Mouse (Mus musculus) liver, adult (tissue): ENCODE measurements at regions not wholly inside any gene's neighbourhood (a gene's known extent, or its start where the extent isn't known, plus 50 kb on each side); places are given as distances from the start of the nearest gene placed in this dataset.

ENCODE experiments used
- GATA4 ChIP-seq: IDR thresholded peaks from 2 replicates; pipeline ENCODE4 v1.6.1; 2014; ENCODE audit warnings: mild to moderate bottlenecking, low read length; ENCODE audit not compliant: insufficient replicate concordance

GRCm38 (mm10) chrX:11829411-11830002 lies 330.6 kb downstream of the Bcor start:
- no peak for TF ChIP-seq GATA4

DNA sequence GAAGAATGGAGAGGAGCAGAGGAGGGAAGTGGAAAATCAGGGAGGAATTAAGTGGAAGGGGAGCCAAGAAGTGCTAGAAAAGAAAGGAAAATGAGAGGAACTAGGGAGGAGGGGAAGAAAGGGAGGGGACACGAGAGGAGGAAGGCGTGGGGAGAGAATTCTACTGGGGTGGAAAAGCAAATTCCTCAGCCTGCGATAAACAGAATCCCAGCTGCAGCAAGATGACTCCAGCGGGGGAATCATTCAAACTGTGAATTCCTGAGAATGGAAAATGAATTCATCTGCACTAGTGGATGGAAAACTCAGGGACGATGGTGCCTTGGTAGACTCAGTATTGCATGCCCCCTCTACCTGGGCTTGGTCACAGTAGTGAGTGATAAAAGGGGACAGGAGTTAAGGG lies 322.6 kb downstream of the Bcor start:
- TF ChIP-seq GATA4: no peak

- TF ChIP-seq GATA4: no peak
Observed at GRCm38 (mm10) chrX:11839665-11840245, 320.4 kb downstream of the Bcor start.

DNA sequence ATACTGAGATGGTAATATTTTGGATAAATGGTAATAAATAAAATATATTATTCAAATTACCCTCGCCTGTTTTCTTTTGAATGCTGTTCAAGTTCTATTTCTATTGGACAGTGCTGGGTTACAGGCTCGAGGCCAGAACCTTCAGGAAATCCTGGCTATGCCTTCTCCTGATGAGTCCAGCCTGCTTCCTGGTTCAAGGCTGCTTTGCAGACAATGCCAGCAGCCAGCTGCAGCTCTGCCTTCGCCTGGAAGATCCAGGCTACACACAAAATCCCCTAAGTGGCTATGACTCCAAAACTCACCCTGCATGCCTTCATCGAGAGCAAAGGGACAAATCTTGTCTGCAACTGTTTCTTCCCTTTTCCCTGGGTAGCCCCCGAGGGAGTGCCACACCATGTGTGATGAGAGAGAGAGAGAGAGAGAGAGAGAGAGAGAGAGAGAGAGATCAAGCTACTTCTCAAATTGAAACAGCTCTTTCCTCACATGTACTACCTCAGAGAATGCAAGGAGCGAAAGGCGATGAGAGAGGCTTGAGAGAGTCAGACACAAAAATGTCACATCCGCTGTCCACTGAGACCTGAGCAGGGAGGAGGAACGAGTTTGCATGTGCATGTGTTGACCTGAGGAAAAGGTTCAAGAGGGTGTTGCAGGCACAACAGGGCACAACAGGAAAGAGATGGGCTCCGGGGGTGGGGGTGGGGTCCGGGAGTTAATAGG lies 319.7 kb downstream of the Bcor start:
- TF ChIP-seq GATA4: no peak

- no peak for TF ChIP-seq GATA4
Observed at GRCm38 (mm10) chrX:11845566-11845965, 314.6 kb downstream of the Bcor start.

- TF ChIP-seq GATA4: no peak
Observed at GRCm38 (mm10) chrX:11855910-11856309, 304.2 kb downstream of the Bcor start.

- no peak for TF ChIP-seq GATA4
Observed at GRCm38 (mm10) chrX:11859396-11859795, 300.8 kb downstream of the Bcor start.

DNA sequence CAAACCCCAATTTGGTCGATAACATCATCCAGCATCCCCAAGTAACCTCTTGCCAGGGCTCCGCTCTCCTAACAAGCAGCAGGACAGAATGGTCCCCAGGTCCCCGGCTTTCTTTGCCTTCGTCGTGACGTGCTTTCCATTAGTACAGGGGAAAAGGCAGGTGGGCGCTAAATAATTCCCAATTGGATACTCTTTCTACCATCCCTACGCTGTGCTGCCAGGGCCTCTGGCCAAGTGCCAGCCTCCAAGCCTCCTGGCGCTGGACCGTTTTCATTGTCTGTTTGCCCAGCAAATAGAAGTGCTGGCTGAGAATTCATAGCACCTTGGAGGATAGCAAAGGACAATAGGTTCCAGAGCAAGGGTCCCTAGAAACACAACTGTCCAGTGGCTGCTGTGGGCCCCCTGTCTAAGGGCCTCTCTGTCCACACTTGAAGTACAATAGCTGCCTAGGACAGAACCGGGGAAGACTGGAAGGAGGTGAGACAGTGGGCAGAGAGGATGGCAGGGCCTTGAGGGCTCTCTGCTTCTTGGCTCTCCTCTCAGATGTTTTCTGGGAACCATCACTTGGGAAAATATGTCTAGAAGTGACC lies 298.9 kb downstream of the Bcor start:
- TF ChIP-seq GATA4: no peak

DNA sequence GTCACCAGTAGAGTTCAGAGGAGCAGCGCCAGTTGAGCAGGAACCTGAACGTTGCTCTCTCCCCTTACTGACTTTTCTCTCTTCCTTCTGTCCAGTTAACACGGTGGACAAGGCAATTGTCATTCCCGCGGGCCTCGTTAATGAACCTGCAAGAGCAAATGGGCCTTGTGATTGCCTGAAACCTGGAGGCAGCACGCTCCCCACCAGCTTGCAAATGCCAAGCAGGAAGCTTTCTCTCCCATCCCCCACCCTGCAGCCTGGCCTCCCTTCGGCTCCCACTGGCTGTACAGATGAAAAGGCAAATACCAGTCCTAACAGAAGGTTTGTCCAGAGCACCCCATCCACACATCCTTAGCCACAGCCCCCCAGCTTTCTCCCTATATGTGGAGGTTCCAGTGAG lies 298.3 kb downstream of the Bcor start:
- TF ChIP-seq GATA4: no peak

- no peak for TF ChIP-seq GATA4
Observed at GRCm38 (mm10) chrX:11863106-11863505, 297.0 kb downstream of the Bcor start.

DNA sequence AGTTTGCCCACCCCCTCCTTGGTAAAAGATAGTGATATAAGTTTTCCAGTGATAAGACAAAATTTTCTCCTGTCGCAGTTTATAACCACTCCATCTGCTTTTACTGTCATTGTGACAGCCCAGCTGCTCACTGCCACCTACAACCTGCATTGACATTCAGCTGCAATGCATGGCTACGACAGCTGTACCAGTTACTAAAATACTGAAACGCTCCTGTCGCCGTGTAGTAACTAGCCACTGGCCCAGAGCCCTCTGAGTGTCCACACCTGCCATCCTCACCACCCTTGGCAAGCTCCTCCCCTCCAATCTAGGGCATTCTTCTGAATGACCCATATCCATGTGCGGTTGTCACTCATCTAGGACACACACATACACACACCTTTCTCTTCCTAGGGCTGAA lies 286.2 kb downstream of the Bcor start:
- TF ChIP-seq GATA4: no peak

DNA sequence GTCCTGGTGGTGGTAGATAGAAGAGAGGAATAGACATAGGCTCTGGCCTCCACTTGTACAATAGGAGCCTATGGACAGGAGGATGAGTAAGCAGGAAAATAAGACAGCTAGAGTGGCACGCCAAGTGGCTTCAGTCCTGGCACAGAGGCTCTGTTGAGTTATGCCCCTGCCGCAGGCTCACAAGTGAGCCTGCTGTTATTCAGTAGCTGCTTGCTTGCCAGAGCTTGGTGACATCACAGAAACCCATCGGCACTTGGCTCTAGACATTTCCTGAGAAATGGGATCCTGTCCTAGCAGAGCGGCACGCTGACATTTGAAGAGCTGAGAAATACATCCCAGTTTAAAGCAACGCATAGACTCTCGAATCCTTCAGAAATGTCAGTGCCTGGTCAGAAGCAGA lies 283.5 kb downstream of the Bcor start:
- no peak for TF ChIP-seq GATA4

- no peak for TF ChIP-seq GATA4
Observed at GRCm38 (mm10) chrX:11878028-11878427, 282.1 kb downstream of the Bcor start.

DNA sequence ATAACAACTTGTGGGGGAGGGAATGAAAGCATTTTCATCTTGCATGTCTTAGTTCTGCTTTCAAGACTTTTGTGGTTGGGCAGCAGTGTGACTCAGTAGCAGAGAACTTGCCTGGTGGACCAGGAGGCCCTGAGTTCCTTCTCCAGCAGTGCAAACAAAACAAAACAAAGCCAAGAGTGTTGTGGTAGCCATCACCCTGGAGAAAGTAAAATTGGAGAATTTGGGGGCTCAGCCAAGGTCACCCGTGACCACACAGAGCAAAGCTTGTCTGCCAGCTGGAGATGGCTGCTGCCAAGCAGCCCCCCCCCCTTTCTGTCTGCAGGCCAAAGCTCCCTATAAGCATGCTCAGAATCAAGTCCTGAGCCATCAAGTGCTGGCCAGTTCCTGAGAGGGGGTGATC lies 279.2 kb downstream of the Bcor start:
- no peak for TF ChIP-seq GATA4

- TF ChIP-seq GATA4: no peak
Observed at GRCm38 (mm10) chrX:11883738-11884716, 276.1 kb downstream of the Bcor start.
